Mouse (Mus musculus) midbrain, embryonic 10.5 days (tissue): Measurements from ENCODE around the gene Fam241a. TPM values are rescaled to one million over a fixed set of nuclear protein-coding genes. Genes with fewer than 3 reads are reported as not detected.

ENCODE experiments used
- DNase-seq: peaks from one replicate; pipeline ENCODE4 v3.0.0-alpha.2; 2017; ENCODE audit warnings: low spot score
- H3K27ac ChIP-seq: fragments of 300-500 bp; sonication (generic); replicated peaks from 2 replicates; pipeline ENCODE4 v1.5.1; 2016; ENCODE audit warnings: mild to moderate bottlenecking
- H3K27me3 ChIP-seq: fragments of 300-500 bp; sonication (generic); 2 replicates; pipeline ENCODE4 v1.6.1; 2016; ENCODE audit warnings: low read depth, mild to moderate bottlenecking; ENCODE audit not compliant: poor library complexity, severe bottlenecking
- H3K36me3 ChIP-seq: fragments of 300-500 bp; sonication (generic); 2 replicates; pipeline ENCODE4 v1.6.1; 2016; ENCODE audit warnings: mild to moderate bottlenecking, moderate library complexity
- H3K4me1 ChIP-seq: fragments of 300-500 bp; sonication (generic); 2 replicates; pipeline ENCODE4 v1.6.1; 2016
- H3K4me3 ChIP-seq: fragments of 300-500 bp; sonication (generic); 2 replicates; pipeline ENCODE4 v1.5.1; 2016; ENCODE audit warnings: mild to moderate bottlenecking, moderate library complexity
- H3K9me3 ChIP-seq: fragments of 300-500 bp; sonication (generic); replicated peaks from 2 replicates; pipeline ENCODE4 v1.6.1; 2016; ENCODE audit warnings: mild to moderate bottlenecking
- WGBS: fragments of 180-500 bp; shearing (Covaris S2); methylation state at CpG from one replicate; pipeline ENCODE4 v1.1.7; 2016; 5-methylcytosine and 5-hydroxymethylcytosine counted together
- polyA plus RNA-seq: library from polyadenylated mRNA; unstranded; fragments of >200 nt; fragmentation: Nextera tagmentation; extraction: Ambion mirVana; gene quantifications from 2 replicates; pipeline ENCODE4 v1.2.1, GENCODE M21; 2016

The Fam241a gene
- polyA plus RNA-seq, 1 experiment from 2014 or later, result 2.5 TPM

DNA sequence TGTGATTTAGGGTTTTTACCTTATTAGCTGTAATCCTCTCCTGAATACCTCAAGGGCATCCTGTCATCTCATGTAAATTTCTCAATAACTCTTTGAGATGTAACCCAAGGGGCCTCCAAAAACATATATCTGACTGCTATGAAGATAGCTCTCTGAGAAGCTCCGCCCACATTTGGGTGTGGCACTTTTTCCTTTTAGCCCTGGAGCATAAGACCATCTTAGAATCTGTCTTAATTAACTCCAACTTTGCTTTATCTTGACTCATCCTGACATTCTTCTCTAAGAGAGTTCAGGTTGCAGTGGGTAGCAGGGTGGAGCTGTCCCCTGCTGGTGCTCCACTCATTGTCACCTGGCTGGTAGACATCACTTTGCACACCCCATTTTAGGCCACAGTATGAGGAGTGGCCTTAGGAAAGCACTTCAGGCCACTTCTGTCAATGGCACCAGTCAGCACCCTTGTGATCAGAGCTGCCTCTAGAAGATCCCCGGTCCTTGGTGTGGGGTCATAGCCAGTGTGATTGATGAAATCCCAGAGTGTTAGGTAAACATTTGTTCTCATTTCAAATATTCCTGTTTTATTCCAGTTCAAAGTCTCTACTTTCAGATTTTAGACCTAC lies 52.7 kb downstream of the Fam241a start:
- no peak overlapping the region for H3K4me3 ChIP-seq
- no peaks in the 10 kb centered on the region for H3K36me3 ChIP-seq
- H3K4me1 ChIP-seq, result peaks cover 2% of the 10 kb centered on the region
- H3K9me3 ChIP-seq, result no peaks in the 10 kb centered on the region
- no peak overlapping the region for H3K27ac ChIP-seq
- no peak for DNase-seq
- 92% methylated on average over 2 of the region's 2 CpGs for WGBS
- no peaks in the 10 kb centered on the region for H3K27me3 ChIP-seq

DNA sequence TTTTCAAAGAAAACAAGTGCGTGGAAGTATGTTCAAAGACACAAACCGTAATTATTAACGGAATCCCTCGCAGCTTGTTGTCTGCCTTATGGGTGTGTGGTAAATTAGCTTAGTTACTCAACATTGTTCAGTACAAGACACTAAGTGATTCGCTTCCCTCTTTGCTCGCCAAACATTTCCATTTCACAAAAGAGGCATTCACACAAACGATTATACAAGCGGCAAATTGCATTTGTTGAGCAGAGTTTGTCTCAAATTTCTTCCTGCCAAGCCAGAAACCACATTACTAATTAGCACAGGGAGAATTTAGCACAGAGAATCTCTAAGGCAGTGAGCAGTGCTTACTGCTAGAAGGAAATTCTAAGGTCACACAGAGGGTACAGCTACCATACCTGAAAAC lies 54.2 kb downstream of the Fam241a start:
- WGBS, result 90% methylated on average over 8 of the region's 8 CpGs
- Histone ChIP-seq H3K27me3 (no peaks in the 10 kb centered on the region), H3K36me3 (no peaks in the 10 kb centered on the region), H3K9me3 (no peaks in the 10 kb centered on the region), H3K4me3 (no peak overlapping the region), H3K4me1 (peaks cover 9% of the 10 kb centered on the region), H3K27ac (no peak overlapping the region)
- DNase-seq, result no peak

DNA sequence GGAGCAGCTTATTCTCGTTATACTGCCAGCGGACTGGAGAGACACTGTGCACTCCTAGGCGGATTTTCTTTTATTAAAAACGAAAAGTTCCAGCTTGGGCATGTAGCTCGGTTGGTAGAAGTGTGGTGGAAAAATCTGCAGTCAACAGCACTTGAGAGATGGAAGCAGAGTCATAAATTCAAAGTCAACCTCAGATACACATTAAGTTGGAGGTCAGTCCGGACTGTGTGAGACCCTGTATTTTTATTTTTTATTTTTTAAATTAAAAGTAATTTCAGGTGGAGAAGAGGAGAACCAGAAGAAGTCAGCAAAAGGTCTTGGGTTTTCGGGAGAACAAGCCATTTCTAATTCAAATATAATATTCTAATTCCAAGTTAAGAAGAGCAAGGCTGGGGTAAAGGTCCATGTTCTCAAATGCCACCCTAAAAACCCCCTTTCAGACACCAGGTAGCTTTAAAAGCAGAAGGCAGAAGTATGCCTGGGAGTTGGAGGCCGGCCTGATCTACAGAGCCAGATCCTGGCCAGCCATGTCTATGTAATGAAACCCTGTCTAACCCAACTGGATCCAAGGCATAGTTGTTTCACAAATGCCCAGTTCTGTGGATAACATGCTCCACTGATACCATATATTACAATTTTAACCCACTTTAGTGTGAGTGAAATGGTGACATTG lies 58.0 kb downstream of the Fam241a start:
- H3K27ac ChIP-seq, result peak overlapping the region; percentile 95
- 34% methylated on average over 8 of the region's 8 CpGs for WGBS
- H3K36me3 ChIP-seq, result 0 out of 2 replicates have a peak, but pooled peaks cover 4% of the 10 kb centered on the region
- no peak for DNase-seq
- peaks cover 27% of the 10 kb centered on the region for H3K4me1 ChIP-seq
- H3K4me3 ChIP-seq, result peak overlapping the region; percentile 97
- H3K27me3 ChIP-seq, result no peaks in the 10 kb centered on the region
- no peaks in the 10 kb centered on the region for H3K9me3 ChIP-seq

- Histone ChIP-seq H3K36me3 (0 out of 2 replicates have a peak, but pooled peaks cover 11% of the 10 kb centered on the region), H3K4me1 (peaks cover 27% of the 10 kb centered on the region), H3K27me3 (no peaks in the 10 kb centered on the region), H3K9me3 (no peaks in the 10 kb centered on the region), H3K4me3 (peak within 1 kb of the TSS; percentile 97), H3K27ac (peak within 1 kb of the TSS; percentile 95)
- peak; percentile 97 for DNase-seq
- under 1% methylated on average over 89 of the region's 89 CpGs for WGBS
Observed at GRCm38 (mm10) chr3:127837154-127837865, 58.8 kb downstream of the Fam241a start, which contains the start of gene Ap1ar. TSS of gene Ap1ar (minus strand) at chr3:127837523.

DNA sequence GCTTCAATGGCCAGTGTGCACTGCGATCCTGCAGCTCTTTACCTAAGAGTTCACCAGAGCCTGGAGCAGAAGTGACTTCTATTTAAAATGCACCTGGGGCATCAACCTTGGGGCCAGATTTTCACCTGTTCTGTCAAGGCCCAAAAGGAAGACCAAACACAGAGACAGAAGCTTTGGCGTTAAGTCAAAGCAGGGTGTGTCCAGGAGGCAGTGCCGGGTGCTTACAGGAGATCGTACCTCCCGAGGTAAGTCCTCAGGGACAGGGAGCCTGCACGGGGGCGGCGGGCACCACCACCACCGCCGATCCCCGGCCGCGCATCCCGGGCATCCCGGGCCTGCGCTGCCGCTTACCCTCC lies 59.3 kb downstream of the Fam241a start:
- no peak for DNase-seq
- Histone ChIP-seq H3K27me3 (no peaks in the 10 kb centered on the region), H3K27ac (peak overlapping the region; percentile 95), H3K4me1 (peaks cover 27% of the 10 kb centered on the region), H3K9me3 (no peaks in the 10 kb centered on the region), H3K4me3 (peak overlapping the region; percentile 97), H3K36me3 (0 out of 2 replicates have a peak, but pooled peaks cover 11% of the 10 kb centered on the region)
- WGBS, result under 1% methylated on average over 17 of the region's 17 CpGs

- H3K36me3 ChIP-seq, result peaks cover 16% of the 10 kb centered on the region; the same call in 1 of the 2 replicates
- WGBS, result 87% methylated on average over 6 of the region's 6 CpGs
- no peaks in the 10 kb centered on the region for H3K9me3 ChIP-seq
- H3K27ac ChIP-seq, result no peak overlapping the region
- H3K27me3 ChIP-seq, result no peaks in the 10 kb centered on the region
- no peak for DNase-seq
- 0 out of 2 replicates have a peak overlapping the region, but pooled peaks have one; percentile 97 for H3K4me3 ChIP-seq
- H3K4me1 ChIP-seq, result peaks cover 31% of the 10 kb centered on the region
Observed at GRCm38 (mm10) chr3:127835594-127835993, 60.5 kb downstream of the Fam241a start.

DNA sequence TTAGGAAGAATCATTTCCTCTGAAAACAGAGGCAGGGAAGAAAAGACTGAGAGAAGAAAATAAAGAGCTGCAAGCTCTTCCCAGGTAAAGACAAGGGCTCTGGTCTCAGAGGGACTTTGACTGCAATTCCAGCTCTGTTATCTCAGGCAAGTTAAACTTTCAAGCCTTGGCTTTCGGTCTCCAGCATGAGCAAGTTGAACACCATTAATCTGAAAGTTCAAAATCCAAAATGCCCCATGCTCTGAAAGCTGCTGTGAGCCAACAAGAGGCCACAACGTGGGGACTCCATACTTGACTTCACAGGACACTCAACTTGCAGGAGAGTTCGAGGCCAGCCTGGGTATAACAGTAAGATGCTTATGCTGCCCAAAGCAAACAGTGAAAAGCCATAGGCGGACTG lies 62.1 kb downstream of the Fam241a start:
- no peaks in the 10 kb centered on the region for H3K27me3 ChIP-seq
- WGBS, result 88% methylated on average over 4 of the region's 4 CpGs
- peaks cover 31% of the 10 kb centered on the region for H3K4me1 ChIP-seq
- H3K36me3 ChIP-seq, result peaks cover 16% of the 10 kb centered on the region; the same call in 1 of the 2 replicates
- no peak overlapping the region for H3K27ac ChIP-seq
- H3K9me3 ChIP-seq, result no peaks in the 10 kb centered on the region
- no peak for DNase-seq
- no peak overlapping the region for H3K4me3 ChIP-seq

- no peak overlapping the region for H3K4me3 ChIP-seq
- no peaks in the 10 kb centered on the region for H3K27me3 ChIP-seq
- no peak overlapping the region for H3K27ac ChIP-seq
- DNase-seq, result no peak
- 65% methylated on average over 6 of the region's 6 CpGs for WGBS
- H3K4me1 ChIP-seq, result peaks cover 26% of the 10 kb centered on the region
- H3K9me3 ChIP-seq, result no peaks in the 10 kb centered on the region
- peaks cover 16% of the 10 kb centered on the region; the same call in 1 of the 2 replicates for H3K36me3 ChIP-seq
Observed at GRCm38 (mm10) chr3:127831079-127831478, 65.0 kb downstream of the Fam241a start.

DNA sequence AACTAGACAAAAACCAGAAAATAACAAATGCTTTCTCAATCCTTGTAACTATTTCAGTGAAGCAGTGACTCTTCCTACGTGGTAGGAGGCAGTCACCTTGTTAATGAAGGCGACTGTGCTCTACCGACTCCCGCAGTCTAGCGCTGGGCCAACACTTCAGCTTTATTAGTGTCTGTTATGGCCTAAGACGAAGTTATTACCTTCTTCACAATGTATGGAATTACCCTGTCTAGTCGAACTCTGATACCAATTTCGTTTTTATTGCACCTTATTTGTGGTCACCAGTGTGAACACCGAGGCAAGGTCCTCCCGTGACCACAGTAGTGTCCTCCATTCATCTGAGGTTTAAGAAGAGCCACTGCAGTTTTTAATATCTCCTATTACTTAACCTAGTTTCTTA lies 65.9 kb downstream of the Fam241a start:
- Histone ChIP-seq H3K36me3 (peaks cover 16% of the 10 kb centered on the region; the same call in 1 of the 2 replicates), H3K27me3 (no peaks in the 10 kb centered on the region), H3K27ac (no peak overlapping the region), H3K4me3 (no peak overlapping the region), H3K4me1 (peaks cover 17% of the 10 kb centered on the region), H3K9me3 (no peaks in the 10 kb centered on the region)
- 95% methylated on average over 10 of the region's 10 CpGs for WGBS
- no peak for DNase-seq

DNA sequence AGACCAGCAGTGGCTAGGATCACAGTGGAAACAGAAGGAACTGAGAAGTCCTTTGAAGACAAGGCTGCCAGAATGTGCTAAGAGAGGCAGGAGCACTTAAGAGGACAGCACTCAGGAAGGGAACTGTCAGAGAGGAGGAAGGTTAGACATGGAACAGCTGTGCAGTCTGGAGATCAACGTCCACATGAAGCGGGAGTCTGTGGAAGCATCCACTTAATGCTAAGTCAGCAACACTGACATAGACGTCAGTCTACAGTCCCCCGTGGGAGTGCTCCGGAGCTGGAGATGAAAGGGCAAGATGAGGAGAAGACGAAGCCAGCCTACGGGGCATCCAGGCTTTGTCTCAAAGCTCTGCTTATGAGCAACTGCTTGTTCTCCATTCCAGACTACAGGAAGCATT lies 69.0 kb downstream of the Fam241a start:
- H3K4me1 ChIP-seq, result peaks cover 19% of the 10 kb centered on the region
- H3K9me3 ChIP-seq, result no peaks in the 10 kb centered on the region
- no peak overlapping the region for H3K4me3 ChIP-seq
- DNase-seq, result no peak
- H3K36me3 ChIP-seq, result peaks cover 9% of the 10 kb centered on the region
- no peak overlapping the region; the same call in 1 of the 2 replicates for H3K27ac ChIP-seq
- 71% methylated on average over 7 of the region's 7 CpGs for WGBS
- H3K27me3 ChIP-seq, result no peaks in the 10 kb centered on the region

- peaks cover 19% of the 10 kb centered on the region for H3K4me1 ChIP-seq
- 84% methylated on average over 7 of the region's 7 CpGs for WGBS
- no peak overlapping the region for H3K4me3 ChIP-seq
- no peaks in the 10 kb centered on the region for H3K27me3 ChIP-seq
- H3K27ac ChIP-seq, result no peak overlapping the region
- no peak for DNase-seq
- no peaks in the 10 kb centered on the region for H3K9me3 ChIP-seq
- H3K36me3 ChIP-seq, result peaks cover 16% of the 10 kb centered on the region
Observed at GRCm38 (mm10) chr3:127826503-127826902, 69.6 kb downstream of the Fam241a start.

GRCm38 (mm10) chr3:127823886-127824863 lies 71.9 kb downstream of the Fam241a start:
- WGBS, result 89% methylated on average over 17 of the region's 17 CpGs
- Histone ChIP-seq H3K27me3 (no peaks in the 10 kb centered on the region), H3K36me3 (peaks cover 28% of the 10 kb centered on the region), H3K4me1 (peaks cover 19% of the 10 kb centered on the region), H3K27ac (no peak overlapping the region), H3K4me3 (no peak overlapping the region), H3K9me3 (no peaks in the 10 kb centered on the region)
- no peak for DNase-seq
